Comparison of ENCODE assay signal across 8 mouse cellular contexts in genomic region chr9:37527396-37528224, GRCm38 (mm10). TPM values are rescaled to one million over a fixed set of nuclear protein-coding genes. Genes with fewer than 3 reads are reported as not detected.
DNase-seq lines count a peak whose midpoint lies in the region; ATAC-seq and TF ChIP-seq lines count a peak whose summit lies in the region.

Gene Esam, plus strand, starts transcription at chr9:37528078.

- no peak within 1 kb of the TSS for H3K27ac ChIP-seq in thymus, adult 2 months (ENCODE audit: control insufficient read depth, insufficient read depth, low read length)
- H3K27ac ChIP-seq in heart, embryonic 16.5 days (ENCODE audit: low read length): peak within 1 kb of the TSS; percentile 84

- peak within 1 kb of the TSS; percentile 85 for H3K4me2 ChIP-seq in heart, embryonic 16.5 days (ENCODE audit: low read depth, low read length)

- peaks cover 6% of the 10 kb centered on the region; the same call in 1 of the 2 replicates for H3K4me1 ChIP-seq in thymus, adult 2 months (replicated peaks; ENCODE audit: control insufficient read depth, insufficient read depth, low read length)
- peaks cover 25% of the 10 kb centered on the region for H3K4me1 ChIP-seq in heart, embryonic 16.5 days (ENCODE audit: control insufficient read depth, insufficient read depth, low read length)

- 15% methylated on average over 41 of the region's 41 CpGs for WGBS in thymus, adult 2 months
- 5% methylated on average over 41 of the region's 41 CpGs for WGBS in heart, embryonic 16.5 days

- TF ChIP-seq POLR2A in thymus, adult 2 months (IDR thresholded peaks at IDR 0.05; ENCODE audit: control insufficient read depth, extremely low read depth, insufficient read depth, low read length, poor library complexity): no peak

- no peaks in the 10 kb centered on the region for H3K9me3 ChIP-seq in heart, embryonic 16.5 days (replicated peaks; ENCODE audit: control insufficient read depth, low read length)

- ATAC-seq in erythroblast, adult 5-6 weeks (replicated peaks; ENCODE audit: low FRiP score, poor library complexity, severe bottlenecking): 0 out of 2 replicates have a peak, but pooled peaks have one; percentile 40
- peak; percentile 63 for ATAC-seq in heart, embryonic 16.5 days (replicated peaks; ENCODE audit: extremely low read depth, insufficient read depth, low FRiP score)

- peak within 1 kb of the TSS; percentile 71 for H3K9ac ChIP-seq in heart, embryonic 16.5 days (ENCODE audit: low read length)

- peaks cover 18% of the 10 kb centered on the region; the same call in 1 of the 2 replicates for H3K27me3 ChIP-seq in thymus, adult 2 months (ENCODE audit: control insufficient read depth, insufficient read depth, low read length)
- peaks cover 13% of the 10 kb centered on the region for H3K27me3 ChIP-seq in heart, embryonic 16.5 days (ENCODE audit: control insufficient read depth, insufficient read depth, low read length)

- no peak for DNase-seq in thymus, adult 2 months
- DNase-seq in thymus, postnatal 10 days (ENCODE audit: low spot score in 2 of 2): no peak
- DNase-seq in kidney, postnatal 14 days: peak; percentile 88
- peak; percentile 92 to 95 for DNase-seq in lung, adult 18-20 months
- peak; percentile 39 for DNase-seq in ovary, postnatal 14 days (ENCODE audit: low spot score)
- DNase-seq in spleen, postnatal 36 days (ENCODE audit: low spot score in 2 of 2): no peak

- peaks cover 6% of the 10 kb centered on the region; the same call in 1 of the 2 replicates for H3K36me3 ChIP-seq in thymus, adult 2 months (ENCODE audit: control insufficient read depth, insufficient read depth, low read length)
- H3K36me3 ChIP-seq in heart, embryonic 16.5 days (ENCODE audit: control insufficient read depth, insufficient read depth): peaks cover 14% of the 10 kb centered on the region

- H3K4me3 ChIP-seq in thymus, adult 2 months (ENCODE audit: control insufficient read depth, insufficient read depth, low read length): no peak within 1 kb of the TSS
- H3K4me3 ChIP-seq in heart, embryonic 16.5 days (ENCODE audit: low read length): peak within 1 kb of the TSS; percentile 56

- TF ChIP-seq CTCF in thymus, adult 2 months (IDR thresholded peaks at IDR 0.05; ENCODE audit: borderline replicate concordance, control insufficient read depth, extremely low read depth, insufficient read depth, low read length, poor library complexity): no peak

RNA-seq across cellular contexts. Expression of gene Esam, which starts in this region (rescaled TPM):
- 9.6 and 14.1 TPM in 2 replicates for polyA plus RNA-seq in thymus, adult 2 months (2012; rRNA removed)
- total RNA-seq in erythroblast, adult 5-6 weeks (2015; ENCODE audit: low replicate concordance): not detected in 2 replicates
- 0.42 TPM in 1 of 2 replicates, not detected in the other for total RNA-seq in erythroblast, adult 5-6 weeks (2017; ENCODE audit: low replicate concordance)
- polyA plus RNA-seq in heart, embryonic 16.5 days (2015; fragmentation: Nextera tagmentation; extraction: Ambion mirVana): 92.1 and 101 TPM in 2 replicates

Comparison
In these comparisons a context has a peak if more than half of its experiments do, and no peak if none do; other contexts are left out.
1. Peak in ATAC-seq in erythroblast, adult 5-6 weeks; RNA of the gene not detected or under 1 TPM.
2. DNase-seq: peak in kidney, postnatal 14 days (single experiment), lung, adult 18-20 months (2 of 2) and ovary, postnatal 14 days (single experiment); none in thymus, adult 2 months (single experiment), thymus, postnatal 10 days (0 of 2) and spleen, postnatal 36 days (0 of 2).